Mouse (Mus musculus) bone marrow macrophage, adult 2 months (primary cell): ENCODE measurements around the gene Rfc5.

ENCODE experiments used
- CTCF ChIP-seq: IDR thresholded peaks from 2 replicates; pipeline ENCODE4 v1.5.1; 2012; ENCODE audit warnings: low read depth, mild to moderate bottlenecking, low read length, moderate library complexity
- POLR2A ChIP-seq: IDR thresholded peaks from 2 replicates; pipeline ENCODE4 v1.6.1; 2012; ENCODE audit warnings: mild to moderate bottlenecking, low read depth, low read length, borderline replicate concordance

DNA sequence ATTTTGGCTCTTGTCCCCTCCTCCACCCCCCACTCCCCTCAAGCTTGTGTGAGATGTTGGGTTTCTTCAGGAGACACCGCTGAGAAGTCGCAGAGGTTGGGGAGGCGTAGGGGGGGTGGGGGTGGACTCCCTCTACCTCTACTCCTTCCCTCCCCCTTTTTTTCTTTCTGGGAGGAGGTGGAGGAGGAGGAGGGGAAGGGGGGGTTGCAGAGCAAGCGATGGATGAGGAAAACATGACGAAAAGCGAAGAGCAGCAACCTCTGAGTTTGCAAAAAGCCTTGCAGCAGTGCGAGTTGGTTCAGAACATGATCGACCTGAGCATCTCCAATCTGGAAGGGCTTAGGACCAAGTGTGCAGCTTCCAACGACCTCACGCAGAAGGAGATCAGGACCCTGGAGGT, 25.8 kb upstream of the Rfc5 start:
- TF ChIP-seq CTCF (no peak), POLR2A (no peak)
